Mouse (Mus musculus): ENCODE results near the gene Pnmal1.

DNA sequence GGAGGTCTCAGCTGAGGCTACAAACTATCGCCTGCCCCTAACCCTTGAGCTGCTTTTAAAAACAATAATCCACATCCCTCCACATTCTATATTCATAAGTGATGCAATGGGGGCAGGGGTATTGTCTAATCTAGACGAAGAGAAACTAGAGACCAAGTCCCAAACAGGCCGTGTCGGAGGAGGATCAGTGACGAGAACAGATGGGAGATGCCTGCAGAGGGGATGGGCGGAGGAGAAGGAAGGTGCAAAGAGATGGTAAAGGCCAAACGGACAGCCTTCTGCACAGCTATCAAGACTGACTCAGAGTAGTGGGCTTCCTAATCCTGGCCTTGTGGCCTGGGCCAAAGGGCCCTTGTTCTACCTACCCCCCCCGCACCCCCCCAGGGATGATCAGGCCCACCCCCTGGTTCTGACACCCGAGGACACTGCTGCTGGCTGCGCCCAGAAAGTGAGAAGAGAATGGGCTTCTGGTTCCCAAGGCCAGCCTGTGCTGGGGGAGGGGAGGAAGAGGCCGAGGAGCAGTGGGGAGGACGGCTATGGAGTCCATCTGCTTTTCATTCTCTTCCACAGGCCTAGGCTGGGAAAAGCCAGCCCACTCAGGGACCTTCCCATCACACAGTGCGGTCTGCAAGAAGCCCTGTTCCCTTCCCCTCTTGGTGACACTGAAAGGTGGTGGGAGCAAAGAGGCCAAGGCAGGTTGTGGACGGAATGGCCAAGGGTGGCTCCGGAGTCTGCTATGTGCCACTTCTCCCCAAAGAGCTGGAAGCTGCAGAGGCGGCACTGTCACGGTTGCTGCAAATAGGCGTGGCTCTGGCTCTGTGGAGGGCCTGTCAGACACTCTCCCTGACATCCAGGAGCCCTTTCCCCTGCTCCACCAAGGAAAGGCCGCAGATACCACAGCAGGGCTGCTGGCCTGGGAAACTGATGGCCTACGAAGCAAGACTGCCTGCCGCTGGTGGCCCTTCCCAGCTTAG lies 38.4 kb upstream of the Pnmal1 start:
- TF ChIP-seq POLR2A (IDR thresholded peaks at IDR 0.05; ENCODE audit: extremely low read depth, insufficient read depth, low read length), result 0 out of 2 replicates have a peak, but pooled peaks have one; percentile 36
- no peak for TF ChIP-seq CTCF (IDR thresholded peaks at IDR 0.05; ENCODE audit: extremely low read depth, insufficient read depth, low read length)
